Mouse (Mus musculus) embryonic fibroblast, embryonic 13.5 days (primary cell): ENCODE measurements at regions not wholly inside any gene's neighbourhood (a gene's known extent, or its start where the extent isn't known, plus 50 kb on each side); places are given as distances from the start of the nearest gene placed in this dataset.

ENCODE experiments used
- H3K27ac ChIP-seq: 2 replicates; pipeline ENCODE4 v1.5.1; 2012; ENCODE audit warnings: low read length, control low read depth, inconsistent platforms; ENCODE audit not compliant: insufficient read depth
- H3K4me1 ChIP-seq: 2 replicates; pipeline ENCODE4 v1.6.1; 2011; ENCODE audit warnings: low read length; ENCODE audit not compliant: control insufficient read depth, insufficient read depth
- H3K4me3 ChIP-seq: 2 replicates; pipeline ENCODE4 v1.5.1; 2011; ENCODE audit warnings: mild to moderate bottlenecking, control low read depth, low read length; ENCODE audit not compliant: insufficient read depth
- CTCF ChIP-seq: IDR thresholded peaks from 2 replicates; pipeline ENCODE4 v1.5.1; 2011; ENCODE audit warnings: mild to moderate bottlenecking, control low read depth, low read length, moderate library complexity, borderline replicate concordance; ENCODE audit not compliant: insufficient read depth
- POLR2A ChIP-seq: IDR thresholded peaks from 2 replicates; pipeline ENCODE4 v1.6.1; 2011; ENCODE audit warnings: low read depth, mild to moderate bottlenecking, control low read depth, low read length, moderate library complexity

DNA sequence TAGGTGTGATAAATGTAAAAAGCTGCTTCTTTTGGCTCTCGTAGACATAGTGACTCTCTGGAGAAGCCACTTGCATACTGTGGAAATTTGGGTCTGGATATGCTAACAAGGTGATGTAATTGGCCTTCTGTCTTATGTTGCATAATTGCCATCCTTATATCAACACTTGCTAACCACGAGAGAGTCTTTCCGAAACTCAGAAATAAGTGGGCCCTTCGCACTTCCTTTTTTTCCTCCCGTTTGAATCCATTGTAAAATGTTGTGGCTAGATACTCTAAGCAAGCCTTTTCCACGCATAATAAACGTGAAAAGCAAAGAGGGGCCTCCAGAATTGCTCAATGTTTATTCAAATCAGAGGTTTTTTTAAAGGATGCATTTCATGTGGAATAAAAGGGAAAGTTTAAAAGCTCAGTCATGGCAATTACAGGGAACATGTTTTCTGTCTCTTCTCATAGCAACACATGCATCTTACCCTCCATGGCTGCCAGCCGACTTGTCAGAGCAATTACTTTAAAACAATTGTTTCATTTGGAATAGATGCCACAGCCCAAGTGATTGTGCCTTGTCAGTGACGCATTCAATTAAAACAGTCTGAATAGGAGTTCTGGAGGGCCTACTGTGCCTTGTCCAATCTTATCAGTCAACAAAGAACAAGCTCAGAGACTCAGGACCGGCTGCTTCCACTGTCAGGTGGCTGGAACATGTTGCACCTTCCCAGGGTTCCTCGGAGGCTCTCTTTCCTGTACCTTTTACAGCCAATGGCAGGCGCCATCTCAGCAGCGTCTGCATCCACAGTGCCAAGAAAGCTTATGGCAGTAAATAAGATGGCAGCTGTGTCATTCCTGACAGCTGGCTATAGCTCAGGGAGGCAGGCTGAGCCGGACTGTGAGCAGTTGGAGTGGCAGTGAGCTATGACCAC lies 680.7 kb downstream of the Stpg2 start:
- Histone ChIP-seq H3K4me1 (no peaks in the 10 kb centered on the region), H3K4me3 (no peak overlapping the region), H3K27ac (no peak overlapping the region)
- no peak for TF ChIP-seq POLR2A

DNA sequence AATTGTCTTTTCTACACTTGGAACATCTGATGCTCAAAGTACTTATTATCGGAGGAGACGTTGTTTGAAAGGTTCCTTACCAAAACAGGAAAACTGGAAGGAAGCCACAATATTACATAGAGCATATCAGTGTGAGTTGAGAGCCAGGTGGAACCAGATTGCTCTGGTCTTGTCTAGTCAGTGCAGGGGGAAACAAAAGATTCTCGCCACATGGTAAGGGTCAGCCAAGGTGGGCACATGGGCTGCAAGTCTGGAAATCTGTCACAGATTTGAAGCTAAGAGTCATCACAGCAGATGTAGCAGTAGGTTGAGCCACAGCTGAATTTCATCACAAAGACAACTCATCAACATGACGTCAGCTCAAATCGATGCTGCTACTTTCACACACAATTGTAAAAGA lies 681.8 kb downstream of the Stpg2 start:
- Histone ChIP-seq H3K27ac (no peak overlapping the region), H3K4me1 (no peaks in the 10 kb centered on the region), H3K4me3 (no peak overlapping the region)
- TF ChIP-seq POLR2A (no peak), CTCF (no peak)

DNA sequence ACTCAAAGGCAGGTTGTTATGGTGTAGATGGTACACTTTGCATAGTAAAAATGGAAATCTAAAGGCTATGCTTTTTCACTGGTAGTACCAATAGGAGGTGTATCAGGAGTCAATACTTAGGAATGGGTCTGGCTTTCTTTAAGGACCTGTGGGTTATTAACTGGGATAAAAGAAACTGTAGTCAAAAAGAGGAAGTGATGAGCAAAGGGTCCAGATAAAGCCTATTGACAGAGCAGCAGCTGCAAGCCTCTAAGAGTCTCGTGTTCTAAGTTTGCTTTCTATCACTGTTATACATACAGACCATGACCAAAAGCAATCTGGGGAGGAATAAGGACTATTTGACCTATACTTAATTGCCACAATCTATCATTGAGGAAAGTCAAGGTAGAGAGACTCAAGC lies 683.0 kb downstream of the Stpg2 start:
- H3K27ac ChIP-seq: no peak overlapping the region
- no peak for TF ChIP-seq POLR2A
- TF ChIP-seq CTCF: no peak
- no peaks in the 10 kb centered on the region for H3K4me1 ChIP-seq
- H3K4me3 ChIP-seq: no peak overlapping the region

DNA sequence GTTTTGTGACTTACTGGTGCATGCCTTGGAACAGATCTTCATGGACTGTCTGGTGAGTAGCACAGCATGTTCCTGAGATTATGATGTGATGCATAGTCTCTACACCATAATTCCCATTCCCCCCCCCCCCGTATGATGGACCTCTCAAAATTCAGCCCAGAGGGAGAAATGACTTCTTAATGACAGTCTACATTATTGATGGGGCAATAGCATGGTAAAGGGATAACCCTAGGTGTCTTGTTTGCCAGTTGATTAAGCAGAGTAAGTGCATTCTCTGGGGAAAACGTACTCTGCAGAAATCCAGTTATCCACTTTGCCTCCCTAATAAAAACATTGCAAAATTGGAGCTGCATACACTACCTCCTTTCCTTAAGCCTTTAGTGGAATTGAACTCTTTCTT lies 684.7 kb downstream of the Stpg2 start:
- Histone ChIP-seq H3K4me1 (no peaks in the 10 kb centered on the region), H3K4me3 (no peak overlapping the region), H3K27ac (no peak overlapping the region)
- TF ChIP-seq POLR2A: no peak
- no peak for TF ChIP-seq CTCF

DNA sequence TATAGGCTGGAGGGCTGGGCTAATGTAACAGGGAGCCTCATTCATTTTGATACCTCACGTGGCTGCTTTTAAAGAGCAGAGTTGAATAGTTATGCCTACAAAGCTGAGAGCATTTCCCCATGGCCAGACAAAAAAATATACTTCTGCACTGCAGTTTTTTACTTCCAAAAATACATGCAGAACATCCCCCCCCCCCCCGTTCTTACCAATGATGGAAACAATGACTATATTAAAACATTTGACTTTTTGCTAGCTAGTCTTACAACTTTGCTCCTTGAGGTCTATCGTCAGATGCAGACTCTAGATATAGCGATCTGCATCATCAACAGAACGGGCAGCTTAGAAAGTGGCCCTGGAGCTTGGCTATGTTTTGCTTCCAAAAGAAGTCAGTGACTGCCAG lies 692.4 kb downstream of the Stpg2 start:
- no peak overlapping the region for H3K4me3 ChIP-seq
- H3K27ac ChIP-seq: no peak overlapping the region
- no peaks in the 10 kb centered on the region for H3K4me1 ChIP-seq
- TF ChIP-seq CTCF (no peak), POLR2A (no peak)

DNA sequence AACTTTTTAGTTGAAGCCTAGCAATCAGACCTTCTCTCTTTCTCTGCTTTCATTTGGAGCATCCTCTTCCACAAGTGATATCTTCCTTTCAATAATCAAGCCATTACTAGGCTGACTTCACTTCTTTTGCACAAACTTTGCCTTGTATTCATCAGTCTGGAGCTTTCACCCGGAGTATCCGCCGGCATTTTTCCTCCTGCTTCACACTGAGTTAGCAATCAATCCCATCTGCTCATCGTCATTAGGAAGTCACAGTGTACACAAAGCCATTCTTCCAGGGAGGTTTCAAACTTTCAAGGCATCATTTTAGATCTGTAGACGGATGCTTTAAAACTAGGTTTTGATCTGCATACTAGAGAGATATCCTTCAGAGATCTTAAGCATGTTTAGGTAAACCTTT lies 693.7 kb downstream of the Stpg2 start:
- H3K4me3 ChIP-seq: no peak overlapping the region
- no peak overlapping the region for H3K27ac ChIP-seq
- no peak for TF ChIP-seq CTCF
- TF ChIP-seq POLR2A: no peak
- H3K4me1 ChIP-seq: no peaks in the 10 kb centered on the region

DNA sequence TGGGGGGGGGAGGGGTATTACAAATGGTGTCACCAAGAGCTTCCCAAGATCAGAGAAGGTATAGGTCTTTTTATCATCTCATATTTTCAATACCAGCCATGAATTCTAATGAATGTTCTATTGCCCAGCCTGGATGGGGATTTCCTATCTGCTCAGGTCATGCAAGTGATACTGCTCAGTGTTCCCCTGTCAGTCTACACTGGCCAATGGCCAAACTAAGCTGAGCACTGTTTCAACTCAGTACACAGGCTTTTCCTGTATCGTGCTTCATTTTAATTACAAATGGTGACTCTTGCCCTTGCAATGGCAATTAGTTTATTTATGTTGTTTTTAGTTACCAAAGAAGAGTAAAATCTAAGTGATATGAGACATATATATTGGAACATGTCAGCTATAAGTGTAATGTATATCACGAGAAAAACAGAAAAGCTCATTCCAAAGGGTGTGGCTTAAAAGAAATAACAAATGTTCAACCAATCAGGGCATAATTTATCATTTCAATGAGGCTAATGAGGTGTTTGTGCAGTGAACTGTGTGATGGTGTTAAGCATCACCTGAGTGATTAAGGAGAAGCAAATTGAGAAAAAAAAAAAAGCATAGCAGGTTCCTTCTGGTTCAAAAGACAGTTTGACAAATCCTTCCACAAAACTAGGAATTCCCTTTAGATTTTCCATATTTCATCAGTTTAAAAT lies 708.3 kb downstream of the Stpg2 start:
- H3K4me3 ChIP-seq: no peak overlapping the region
- TF ChIP-seq POLR2A: no peak
- no peak for TF ChIP-seq CTCF
- H3K27ac ChIP-seq: no peak overlapping the region
- peaks cover 3% of the 10 kb centered on the region; the same call in 1 of the 2 replicates for H3K4me1 ChIP-seq

DNA sequence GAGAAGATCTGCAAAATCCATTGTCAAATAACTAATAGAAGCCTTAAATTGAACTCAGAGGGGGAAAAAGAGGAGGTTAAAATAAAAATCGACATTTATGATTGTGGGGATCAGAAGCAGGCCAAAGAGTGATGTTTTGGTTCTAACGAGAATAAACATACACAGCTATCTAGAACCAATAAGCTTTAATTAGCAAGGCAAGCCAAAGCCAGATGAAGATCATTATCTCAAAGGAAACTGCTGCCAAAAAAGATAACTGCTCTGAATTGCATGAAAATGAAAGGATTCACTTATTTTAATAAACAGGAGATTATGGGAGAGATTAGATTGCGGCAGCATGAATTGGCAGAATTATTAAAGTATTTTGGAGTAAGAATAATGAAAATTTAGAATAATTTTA lies 716.8 kb downstream of the Stpg2 start:
- TF ChIP-seq CTCF: no peak
- no peak for TF ChIP-seq POLR2A

DNA sequence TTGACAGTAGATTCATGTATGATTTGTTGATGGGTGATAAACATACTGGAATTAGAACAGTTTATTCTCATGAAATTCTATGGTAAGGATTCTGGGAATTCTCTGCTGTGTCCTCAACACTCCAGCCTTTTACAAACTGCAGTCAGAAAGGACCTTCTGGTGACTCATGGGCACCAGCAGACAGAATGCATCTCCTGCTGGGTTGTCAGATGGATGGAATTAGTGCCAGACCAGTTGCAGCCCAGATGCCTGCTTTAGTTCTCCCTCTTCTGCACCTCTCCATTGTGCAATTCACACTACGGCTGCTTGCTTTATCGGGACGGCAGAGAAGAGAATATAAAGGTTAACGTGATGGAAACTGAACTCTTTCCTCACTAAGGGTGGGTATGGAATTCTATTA lies 727.5 kb downstream of the Stpg2 start:
- Histone ChIP-seq H3K27ac (no peak overlapping the region), H3K4me3 (no peak overlapping the region), H3K4me1 (no peaks in the 10 kb centered on the region)
- TF ChIP-seq POLR2A (no peak), CTCF (no peak)

More for the DNA sequence above, 716.8 kb downstream of the Stpg2 start:
- Histone ChIP-seq H3K4me1 (peaks cover 3% of the 10 kb centered on the region; the same call in 1 of the 2 replicates), H3K4me3 (no peak overlapping the region), H3K27ac (no peak overlapping the region)

DNA sequence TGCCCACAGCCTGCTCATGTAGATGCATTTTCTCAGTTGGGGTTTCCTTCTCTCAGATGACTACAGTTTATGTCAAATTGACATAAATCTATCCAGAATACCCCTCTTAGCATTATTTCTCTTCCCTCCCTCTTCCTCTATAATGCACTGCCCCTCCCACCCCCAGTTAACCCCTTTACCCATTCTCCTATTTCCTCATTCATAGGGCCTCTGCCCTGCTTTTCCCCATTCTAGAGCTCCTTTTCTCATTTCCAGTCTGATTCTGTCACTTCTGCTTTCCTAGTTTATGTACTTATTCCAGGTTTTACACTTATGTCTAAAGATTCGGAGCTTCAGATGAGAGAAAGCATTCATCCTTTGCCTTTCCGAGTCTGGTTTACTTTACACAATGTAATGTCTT lies 740.7 kb downstream of the Stpg2 start:
- TF ChIP-seq POLR2A (no peak), CTCF (no peak)
- Histone ChIP-seq H3K4me1 (no peaks in the 10 kb centered on the region), H3K27ac (no peak overlapping the region), H3K4me3 (no peak overlapping the region)

DNA sequence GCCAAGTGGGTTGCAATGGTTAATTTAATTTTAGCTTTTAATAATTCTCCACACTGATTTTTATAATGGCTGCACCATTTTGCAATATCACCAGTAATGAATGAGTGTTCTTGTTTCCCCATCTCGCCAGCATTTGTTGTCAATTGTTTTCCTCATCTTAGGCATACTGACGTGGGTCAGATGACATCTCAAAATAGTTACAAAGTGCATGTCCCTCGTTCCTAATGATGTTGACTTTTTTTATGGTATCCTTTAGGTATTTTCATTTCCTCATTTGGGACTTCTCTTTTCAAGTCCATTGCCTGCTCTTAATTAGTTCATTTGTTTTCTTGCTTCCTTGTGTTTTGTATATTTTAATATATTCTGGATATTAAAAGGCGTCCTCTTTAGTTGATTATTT lies 741.8 kb downstream of the Stpg2 start:
- TF ChIP-seq POLR2A (no peak), CTCF (no peak)
- Histone ChIP-seq H3K4me3 (no peak overlapping the region), H3K27ac (no peak overlapping the region), H3K4me1 (no peaks in the 10 kb centered on the region)
